Mouse (Mus musculus): ENCODE results near the gene Olfr325. TPM values are rescaled to one million over a fixed set of nuclear protein-coding genes. Genes with fewer than 3 reads are reported as not detected.
"Not testable (repeated sequence)": the region's sequence is repeated elsewhere in the genome, so short reads cannot be mapped to it uniquely, and the experiment has no call there.

Olfr325 gene
- total RNA-seq (2021): not detected

GRCm38 (mm10) chr11:58577430-58577829 lies at the start of gene Olfr325:
Olfr325 (plus strand) TSS chr11:58577730.
- intact Hi-C loops (cut with DNase I): no loop called here
- DNase-seq: no peak

- DNase-seq; intact Hi-C loops (cut with DNase I): not testable (repeated sequence)
These were observed 42.8 kb upstream of the Olfr325 start, which contains the start of gene Olfr330 for GRCm38 (mm10) chr11:58534736-58535135. Olfr330 (minus strand) TSS chr11:58534836.

- intact Hi-C loops (cut with DNase I): no loop called here
These were observed 31.2 kb upstream of the Olfr325 start, which contains the start of gene Olfr329-ps for GRCm38 (mm10) chr11:58546322-58546721. Olfr329-ps (minus strand) TSS chr11:58546422.

GRCm38 (mm10) chr11:58555536-58555935 lies 22.0 kb upstream of the Olfr325 start, which contains the start of gene Olfr328:
Olfr328 (minus strand) TSS chr11:58555636.
- intact Hi-C loops (cut with DNase I): no loop called here
- DNase-seq: no peak

More at GRCm38 (mm10) chr11:58546322-58546721, 31.2 kb upstream of the Olfr325 start, which contains the start of gene Olfr329-ps:
- peak; percentile 6 to 22 for DNase-seq

GRCm38 (mm10) chr11:58570405-58570804 lies 7.1 kb upstream of the Olfr325 start, which contains the start of gene Olfr224:
Olfr224 (minus strand) TSS chr11:58570553.
- peak; percentile 27 to 49 for DNase-seq
- intact Hi-C loops (cut with DNase I): no loop called here

GRCm38 (mm10) chr11:58578636-58579035 lies 1.1 kb downstream of the Olfr325 start:
- DNase-seq: no peak
- intact Hi-C loops (cut with DNase I): no loop called here

GRCm38 (mm10) chr11:58587898-58588348 lies 10.4 kb downstream of the Olfr325 start:
- intact Hi-C loops (cut with DNase I): loop anchor here (2.0 to 5.0 kb wide), 3 partner anchors 185 to 351 kb away; no protein-coding TSS in a partner anchor
- DNase-seq: peak; percentile 35 to 71

GRCm38 (mm10) chr11:58588620-58589250 lies 11.2 kb downstream of the Olfr325 start:
- intact Hi-C loops (cut with DNase I): loop anchor here (2.0 to 5.0 kb wide), 3 partner anchors 186 to 351 kb away; no protein-coding TSS in a partner anchor
- no peak for DNase-seq

- no peak for DNase-seq
- intact Hi-C loops (cut with DNase I): no loop called here
These were observed 17.3 kb downstream of the Olfr325 start, which contains the start of gene Olfr324 for GRCm38 (mm10) chr11:58594814-58595213. Olfr324 (plus strand) TSS chr11:58595114.

- no peak for DNase-seq
- intact Hi-C loops (cut with DNase I): no loop called here
These were observed 20.3 kb downstream of the Olfr325 start for GRCm38 (mm10) chr11:58597837-58598236.

- no peak for DNase-seq
- intact Hi-C loops (cut with DNase I): no loop called here
These were observed 24.5 kb downstream of the Olfr325 start for GRCm38 (mm10) chr11:58602062-58602461.

GRCm38 (mm10) chr11:58602800-58603560 lies 25.4 kb downstream of the Olfr325 start:
- intact Hi-C loops (cut with DNase I): no loop called here

GRCm38 (mm10) chr11:58604688-58605087 lies 27.2 kb downstream of the Olfr325 start:
- DNase-seq: no peak
- intact Hi-C loops (cut with DNase I): no loop called here

More at GRCm38 (mm10) chr11:58602800-58603560, 25.4 kb downstream of the Olfr325 start:
- no peak for DNase-seq

GRCm38 (mm10) chr11:58605228-58605627 lies 27.7 kb downstream of the Olfr325 start:
- intact Hi-C loops (cut with DNase I): no loop called here
- no peak for DNase-seq

GRCm38 (mm10) chr11:58606177-58606919 lies 28.8 kb downstream of the Olfr325 start:
- intact Hi-C loops (cut with DNase I): no loop called here
- DNase-seq: no peak

GRCm38 (mm10) chr11:58607030-58607429 lies 29.5 kb downstream of the Olfr325 start:
- intact Hi-C loops (cut with DNase I): no loop called here
- DNase-seq: no peak

GRCm38 (mm10) chr11:58613359-58613758 lies 35.8 kb downstream of the Olfr325 start:
- intact Hi-C loops (cut with DNase I): no loop called here
- no peak for DNase-seq

- DNase-seq: no peak
- intact Hi-C loops (cut with DNase I): no loop called here
These were observed 37.0 kb downstream of the Olfr325 start for GRCm38 (mm10) chr11:58614526-58614925.

- intact Hi-C loops (cut with DNase I): no loop called here
- DNase-seq: no peak
These were observed 38.4 kb downstream of the Olfr325 start, which contains the start of gene 2210407C18Rik for GRCm38 (mm10) chr11:58615975-58616374. 2210407C18Rik (minus strand) TSS chr11:58616075.

GRCm38 (mm10) chr11:58618369-58618768 lies 40.8 kb downstream of the Olfr325 start:
- no peak for DNase-seq
- intact Hi-C loops (cut with DNase I): no loop called here

Data from heart, postnatal 10 days (tissue).